Mouse (Mus musculus) sigmoid colon, adult 10 weeks (tissue): ENCODE measurements around the gene Cmc1. TPM values are rescaled to one million over a fixed set of nuclear protein-coding genes. Genes with fewer than 3 reads are reported as not detected.

Source experiments
- polyA plus RNA-seq: library from polyadenylated mRNA; stranded (reverse); fragments of 350-450 nt; fragmentation: Illumina TruSeq; extraction: RNeasy Lipid Tissue Mini Kit (QIAGEN cat#74804); gene quantifications from one replicate; pipeline ENCODE4 v1.2.3, GENCODE M21; 2014; ENCODE audit warnings: low read depth, low replicate concordance

Cmc1 gene
- 168 TPM for polyA plus RNA-seq

DNA sequence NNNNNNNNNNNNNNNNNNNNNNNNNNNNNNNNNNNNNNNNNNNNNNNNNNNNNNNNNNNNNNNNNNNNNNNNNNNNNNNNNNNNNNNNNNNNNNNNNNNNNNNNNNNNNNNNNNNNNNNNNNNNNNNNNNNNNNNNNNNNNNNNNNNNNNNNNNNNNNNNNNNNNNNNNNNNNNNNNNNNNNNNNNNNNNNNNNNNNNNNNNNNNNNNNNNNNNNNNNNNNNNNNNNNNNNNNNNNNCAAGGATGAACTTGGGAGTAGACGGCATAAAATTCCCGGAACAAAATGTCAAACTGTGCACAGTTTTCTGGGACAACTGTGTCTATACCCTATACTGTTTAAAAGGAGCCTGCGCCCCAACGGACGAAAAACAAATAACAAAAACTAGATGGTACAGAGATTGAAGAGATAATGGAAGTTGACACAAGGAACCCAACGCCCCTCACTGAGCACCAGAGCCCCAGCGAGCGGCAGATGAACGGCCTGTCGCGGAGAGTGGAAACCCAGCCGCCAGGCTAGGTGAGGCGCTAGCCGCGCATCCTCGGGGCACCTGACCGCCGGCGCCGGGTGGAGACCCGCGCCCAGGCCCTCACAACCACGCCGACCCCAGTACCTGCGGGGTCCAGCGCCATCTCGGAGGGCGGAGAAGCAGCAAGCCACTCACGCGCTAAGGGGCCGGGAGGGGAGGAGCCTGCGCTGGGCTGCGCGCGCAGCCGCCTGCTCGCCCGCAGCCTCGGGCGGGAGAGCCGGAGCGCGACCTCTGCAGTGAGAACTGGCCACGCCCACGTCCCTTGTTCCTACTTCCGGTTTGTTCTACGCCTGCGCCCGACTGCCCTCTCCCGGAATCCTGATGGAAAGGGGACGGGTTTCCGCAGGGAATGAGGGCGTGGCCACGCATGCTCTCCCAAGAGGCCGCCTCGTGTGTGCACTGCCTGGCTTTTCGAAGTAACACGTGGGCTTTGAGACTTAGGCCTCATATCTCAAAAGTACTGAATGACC lies at the start of gene Cmc1:
Gene Cmc1, minus strand, starts transcription at position 771 of the 996 bp plus-strand sequence.

DNA sequence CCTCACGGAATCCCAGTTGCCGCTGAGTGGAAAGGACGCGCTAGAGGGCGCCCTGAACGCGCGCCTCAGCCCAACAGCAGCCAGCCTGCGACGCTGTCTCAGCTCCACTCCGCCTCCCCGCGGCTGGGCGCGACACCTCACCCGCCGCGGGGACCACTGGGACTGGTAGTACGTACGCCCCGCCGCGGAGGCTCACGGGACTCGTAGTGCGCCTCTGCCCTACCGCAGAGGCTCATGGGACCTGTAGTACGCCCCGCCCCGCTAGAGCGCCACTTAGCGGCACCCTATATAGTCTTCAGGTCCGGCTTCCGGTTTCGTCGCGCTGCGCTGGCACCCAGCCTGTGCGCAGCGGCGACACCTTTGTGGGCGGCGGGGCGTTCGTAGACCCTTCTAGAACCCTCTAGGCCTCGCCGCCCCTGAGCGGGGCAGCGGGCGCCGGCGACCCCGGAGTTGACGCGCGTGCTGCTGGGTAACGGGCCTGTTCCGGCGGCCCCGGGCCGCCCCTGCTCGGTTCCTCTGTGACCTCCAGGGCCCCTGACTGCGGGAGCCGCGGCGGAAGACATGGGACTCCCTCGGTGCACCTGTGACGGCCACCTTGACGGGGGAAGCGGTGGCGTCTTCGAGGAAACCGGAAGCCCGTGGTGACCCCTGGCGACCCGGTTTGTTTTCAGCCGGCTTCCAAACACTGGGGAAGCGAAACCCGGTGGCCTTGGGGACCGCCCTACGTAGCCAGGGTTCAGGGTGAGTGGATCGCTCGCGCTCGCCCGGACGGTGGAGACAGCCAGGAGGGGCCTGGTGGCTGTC lies 109.6 kb downstream of the Cmc1 start, which contains the start of gene Azi2:
Gene Azi2, plus strand, starts transcription at position 282 of the 804 bp plus-strand sequence.

Other genes with a start within 250 kb of the Cmc1 start
- gene Azi2, start 109.7 kb downstream of the Cmc1 start, polyA plus RNA-seq = 339 TPM